Mouse (Mus musculus) stomach, postnatal 0 days (tissue): ENCODE results near the gene Car15. TPM values are rescaled to one million over a fixed set of nuclear protein-coding genes. Genes with fewer than 3 reads are reported as not detected.

ENCODE experiments used
- ATAC-seq: fragments of 200-750 bp; cut with Nextera tagmentation; 2 replicates; pipeline ENCODE4 v1.8.0; 2017; ENCODE audit not compliant: low FRiP score, low TSS enrichment
- DNase-seq: peaks from one replicate; pipeline ENCODE4 v3.0.0-alpha.2; 2016; ENCODE audit warnings: low spot score
- H3K27ac ChIP-seq: fragments of 300-500 bp; sonication (generic); replicated peaks from 2 replicates; pipeline ENCODE4 v1.5.1; 2014; ENCODE audit warnings: mild to moderate bottlenecking, control low read depth
- H3K27me3 ChIP-seq: fragments of 300-500 bp; sonication (generic); 2 replicates; pipeline ENCODE4 v1.6.1; 2014; ENCODE audit warnings: low read length; ENCODE audit not compliant: control insufficient read depth, insufficient read depth
- H3K36me3 ChIP-seq: fragments of 300-500 bp; sonication (generic); 2 replicates; pipeline ENCODE4 v1.6.1; 2014; ENCODE audit warnings: low read length, mixed read lengths; ENCODE audit not compliant: control insufficient read depth, insufficient read depth
- H3K4me1 ChIP-seq: fragments of 300-500 bp; sonication (generic); replicated peaks from 2 replicates; pipeline ENCODE4 v1.6.1; 2014; ENCODE audit warnings: antibody characterized with exemption; ENCODE audit not compliant: control insufficient read depth, insufficient read depth
- H3K4me2 ChIP-seq: fragments of 300-500 bp; sonication (generic); replicated peaks from 2 replicates; pipeline ENCODE4 v1.6.1; 2014; ENCODE audit warnings: low read depth, mild to moderate bottlenecking, control low read depth, moderate library complexity
- H3K4me3 ChIP-seq: fragments of 300-500 bp; sonication (generic); 2 replicates; pipeline ENCODE4 v1.5.1; 2014; ENCODE audit warnings: low read depth, low read length, control low read depth
- H3K9ac ChIP-seq: fragments of 300-500 bp; sonication (generic); 2 replicates; pipeline ENCODE4 v1.6.1; 2014; ENCODE audit warnings: mild to moderate bottlenecking, low read length, control low read depth, mixed read lengths
- H3K9me3 ChIP-seq: fragments of 300-500 bp; sonication (generic); 2 replicates; pipeline ENCODE4 v1.6.1; 2016; ENCODE audit warnings: low read length; ENCODE audit not compliant: control insufficient read depth
- CTCF ChIP-seq: IDR thresholded peaks from 2 replicates; pipeline ENCODE4 v1.5.1; 2016; ENCODE audit warnings: antibody characterized with exemption, low read depth, mild to moderate bottlenecking, moderate library complexity
- EP300 ChIP-seq: optimal IDR thresholded peaks from 2 replicates; pipeline ENCODE3; 2016; ENCODE audit warnings: antibody characterized with exemption
- WGBS: fragments of 180-500 bp; shearing (Covaris S2); extraction: QIAGEN DNeasy Blood & Tissue Kit; methylation state at CpG from one replicate; pipeline ENCODE4 v1.1.7; 2014; 5-methylcytosine and 5-hydroxymethylcytosine counted together
- polyA plus RNA-seq: library from polyadenylated mRNA; unstranded; fragments of >200 nt; fragmentation: Nextera tagmentation; extraction: Ambion mirVana; gene quantifications from 2 replicates; pipeline ENCODE4 v1.2.1, GENCODE M21; 2015

Car15 gene
- polyA plus RNA-seq, 1 experiment from 2014 or later = 1.3 TPM

- TF ChIP-seq EP300 = no peak
- no peak for TF ChIP-seq CTCF
- WGBS = 82% methylated on average over 4 of the region's 4 CpGs
- H3K27ac ChIP-seq = peak overlapping the region; percentile 56; the same call in 1 of the 2 replicates
These were observed 29.0 kb downstream of the Car15 start for GRCm38 (mm10) chr16:17809125-17809524.

GRCm38 (mm10) chr16:17807192-17808009 lies 30.8 kb downstream of the Car15 start:
- Histone ChIP-seq H3K4me1 (peaks cover 12% of the 10 kb centered on the region), H3K4me3 (peak overlapping the region; percentile 37), H3K9ac (peak overlapping the region; percentile 56), H3K4me2 (peak overlapping the region; percentile 70), H3K27ac (peak overlapping the region; percentile 58; the same call in 1 of the 2 replicates), H3K27me3 (no peaks in the 10 kb centered on the region), H3K36me3 (peaks cover 4% of the 10 kb centered on the region; the same call in 1 of the 2 replicates), H3K9me3 (no peaks in the 10 kb centered on the region)
- TF ChIP-seq CTCF (no peak), EP300 (no peak)
- ATAC-seq (peak; percentile 58), DNase-seq (peak; percentile 86)
- WGBS = 26% methylated on average over 32 of the region's 73 CpGs

More at GRCm38 (mm10) chr16:17809125-17809524, 29.0 kb downstream of the Car15 start:
- Histone ChIP-seq H3K4me1 (peaks cover 8% of the 10 kb centered on the region; the same call in 1 of the 2 replicates), H3K9me3 (no peaks in the 10 kb centered on the region), H3K9ac (no peak overlapping the region), H3K27me3 (no peaks in the 10 kb centered on the region), H3K4me2 (no peak overlapping the region), H3K4me3 (no peak overlapping the region), H3K36me3 (peaks cover 4% of the 10 kb centered on the region; the same call in 1 of the 2 replicates)
- ATAC-seq = no peak
- DNase-seq = no peak

GRCm38 (mm10) chr16:17806581-17807191 lies 31.5 kb downstream of the Car15 start:
- H3K4me2 ChIP-seq = peak overlapping the region; percentile 70
- no peaks in the 10 kb centered on the region for H3K9me3 ChIP-seq
- H3K4me3 ChIP-seq = peak overlapping the region; percentile 37
- no peaks in the 10 kb centered on the region; the same call in 1 of the 2 replicates for H3K27me3 ChIP-seq
- DNase-seq = no peak
- no peak for ATAC-seq
- H3K36me3 ChIP-seq = peaks cover 4% of the 10 kb centered on the region; the same call in 1 of the 2 replicates
- TF ChIP-seq CTCF (no peak), EP300 (no peak)
- peak overlapping the region; percentile 58; the same call in 1 of the 2 replicates for H3K27ac ChIP-seq
- 30% methylated on average over 41 of the region's 50 CpGs for WGBS
- peaks cover 12% of the 10 kb centered on the region for H3K4me1 ChIP-seq
- peak overlapping the region; percentile 56 for H3K9ac ChIP-seq

- H3K9ac ChIP-seq = no peak overlapping the region
- no peak for TF ChIP-seq EP300
- TF ChIP-seq CTCF = no peak
- WGBS = 38% methylated on average over 7 of the region's 7 CpGs
- ATAC-seq (no peak), DNase-seq (no peak)
- peaks cover 12% of the 10 kb centered on the region for H3K4me1 ChIP-seq
- peak overlapping the region; percentile 50; the same call in 1 of the 2 replicates for H3K4me2 ChIP-seq
- no peak overlapping the region for H3K27ac ChIP-seq
- H3K36me3 ChIP-seq = peaks cover 4% of the 10 kb centered on the region; the same call in 1 of the 2 replicates
- no peak overlapping the region for H3K4me3 ChIP-seq
- H3K9me3 ChIP-seq = no peaks in the 10 kb centered on the region
- H3K27me3 ChIP-seq = no peaks in the 10 kb centered on the region; the same call in 1 of the 2 replicates
These were observed 33.2 kb downstream of the Car15 start for GRCm38 (mm10) chr16:17804982-17805381.

GRCm38 (mm10) chr16:17804449-17804912 lies 33.7 kb downstream of the Car15 start:
- DNase-seq (peak; percentile 78), ATAC-seq (peak; percentile 27; the same call in 1 of the 2 replicates)
- peak overlapping the region; percentile 13; the same call in 1 of the 2 replicates for H3K9ac ChIP-seq
- H3K36me3 ChIP-seq = peaks cover 4% of the 10 kb centered on the region; the same call in 1 of the 2 replicates
- peak overlapping the region; percentile 27 for H3K4me3 ChIP-seq
- peak overlapping the region; percentile 50 for H3K4me2 ChIP-seq
- no peaks in the 10 kb centered on the region; the same call in 1 of the 2 replicates for H3K27me3 ChIP-seq
- H3K27ac ChIP-seq = no peak overlapping the region
- H3K4me1 ChIP-seq = peaks cover 12% of the 10 kb centered on the region
- no peaks in the 10 kb centered on the region for H3K9me3 ChIP-seq
- no peak for TF ChIP-seq CTCF
- TF ChIP-seq EP300 = no peak
- 14% methylated on average over 31 of the region's 33 CpGs for WGBS
